Mouse (Mus musculus) C2C12 (cell line): ENCODE measurements around the gene Tnp2. TPM values are rescaled to one million over a fixed set of nuclear protein-coding genes. Genes with fewer than 3 reads are reported as not detected.
A peak's percentile ranks its signal among the peaks of the same experiment; 100 is the strongest.

ENCODE experiments used
- H3K27me3 ChIP-seq: one replicate; pipeline ENCODE4 v1.6.1; 2011; ENCODE audit not compliant: control insufficient read depth, insufficient read depth, insufficient read length
- H3K36me3 ChIP-seq: one replicate; pipeline ENCODE4 v1.6.1; 2011; ENCODE audit not compliant: control insufficient read depth, insufficient read depth
- H3K4me3 ChIP-seq: one replicate; pipeline ENCODE4 v1.5.1; 2011; ENCODE audit warnings: mild to moderate bottlenecking, control low read depth; ENCODE audit not compliant: poor library complexity, insufficient read depth, severe bottlenecking
- H3K79me2 ChIP-seq: one replicate; pipeline ENCODE4 v1.6.1; 2011; ENCODE audit not compliant: control insufficient read depth, insufficient read depth
- H3K79me3 ChIP-seq: one replicate; pipeline ENCODE4 v1.6.1; 2011; ENCODE audit warnings: low read depth, control low read depth
- H3ac ChIP-seq: one replicate; pipeline ENCODE3; 2011; ENCODE audit warnings: low read depth; ENCODE audit not compliant: control insufficient read depth, insufficient read length
- CEBPB ChIP-seq: IDR thresholded peaks from one replicate; pipeline ENCODE4 v1.6.1; 2011; ENCODE audit warnings: low read depth, mild to moderate bottlenecking, control low read depth, moderate library complexity
- CTCF ChIP-seq: IDR thresholded peaks from one replicate; pipeline ENCODE4 v1.5.1; 2011; ENCODE audit not compliant: control insufficient read depth, insufficient read depth, insufficient read length
- FOSL1 ChIP-seq: IDR thresholded peaks from one replicate; pipeline ENCODE4 v1.8.0; 2011; ENCODE audit warnings: mild to moderate bottlenecking, low read length; ENCODE audit not compliant: poor library complexity, insufficient read depth, severe bottlenecking
- MAX ChIP-seq: IDR thresholded peaks from one replicate; pipeline ENCODE4 v1.6.1; 2011; ENCODE audit warnings: mild to moderate bottlenecking, control low read depth
- MYOD1 ChIP-seq: IDR thresholded peaks from one replicate; pipeline ENCODE4 v1.6.1; 2011; ENCODE audit warnings: low read depth; ENCODE audit not compliant: control insufficient read depth, insufficient read length
- MYOG ChIP-seq: IDR thresholded peaks from one replicate; pipeline ENCODE4 v1.6.1; 2011; ENCODE audit not compliant: control insufficient read depth, insufficient read length; ENCODE audit errors: extremely low read depth
- USF1 ChIP-seq: IDR thresholded peaks from one replicate; pipeline ENCODE4 v1.6.1; 2011; ENCODE audit warnings: low read depth, mild to moderate bottlenecking, control low read depth, moderate library complexity
- long read RNA-seq, 2 experiments: library from polyadenylated mRNA; unstranded; transcript quantifications; one replicate each; pipeline ENCODE4 v2.0.0; 2019 to 2020
- polyA plus RNA-seq: library from polyadenylated mRNA; unstranded; fragments of >200 nt; fragmentation: generic; extraction: Trizol; gene quantifications from one replicate; pipeline ENCODE4 v1.2.1, GENCODE M21; 2012; ENCODE audit warnings: missing spikeins

Tnp2 gene
- not detected for polyA plus RNA-seq
- long read RNA-seq, experiment 1 = 0 reads
- long read RNA-seq, experiment 2 = 0 reads

DNA sequence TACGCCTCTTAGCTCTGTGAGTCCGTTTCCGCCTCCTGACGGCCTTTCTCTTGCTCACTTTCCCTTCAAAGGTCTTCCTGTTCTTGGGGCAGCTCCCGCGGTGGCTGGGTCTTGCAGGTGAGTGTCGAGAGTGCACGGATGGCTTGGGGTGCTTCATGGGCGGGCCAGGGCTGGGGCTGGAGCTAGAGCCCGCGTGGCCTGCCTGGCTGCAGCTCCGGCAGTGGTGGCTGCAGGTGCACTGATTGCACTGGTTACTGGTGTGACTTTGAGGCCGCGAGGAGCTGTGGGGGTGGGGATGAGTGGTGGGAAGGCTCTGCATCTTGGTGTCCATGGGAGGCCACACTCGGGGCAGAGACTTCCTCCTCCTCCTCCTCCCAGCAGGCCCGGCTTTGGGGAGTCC, at the start of gene Tnp2:
TSS of gene Tnp2 (minus strand) at position 390 of the 400 bp plus-strand sequence.
- H3K36me3 ChIP-seq = no peaks in the 10 kb centered on the region
- TF ChIP-seq FOSL1 (no peak), CTCF (no peak), CEBPB (no peak), MAX (no peak), MYOD1 (no peak), MYOG (no peak), USF1 (no peak)

DNA sequence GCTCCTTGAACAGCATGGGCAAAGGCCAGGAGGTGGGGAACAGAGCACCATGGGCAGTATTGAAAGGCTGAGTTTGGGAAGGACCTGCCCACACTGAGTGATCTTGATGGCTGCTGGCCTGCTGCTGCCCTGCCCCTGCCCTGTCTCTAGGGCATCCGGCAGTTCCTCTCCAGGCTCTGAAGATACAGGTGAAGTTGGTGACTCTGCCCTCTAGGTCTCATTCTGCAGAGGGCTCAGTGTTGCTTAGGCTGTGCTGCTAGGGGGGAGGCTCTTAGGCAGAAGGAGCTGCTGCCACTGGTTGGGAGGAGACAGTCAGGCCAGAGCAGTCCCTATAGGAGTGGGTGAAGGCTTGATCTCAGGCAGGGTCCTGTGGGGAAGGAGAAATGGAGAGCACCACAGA, 49.4 kb upstream of the Tnp2 start:
- no peak overlapping the region for H3ac ChIP-seq
- no peaks in the 10 kb centered on the region for H3K36me3 ChIP-seq
- H3K79me3 ChIP-seq = no peaks in the 10 kb centered on the region
- H3K27me3 ChIP-seq = no peaks in the 10 kb centered on the region
- TF ChIP-seq MAX = no peak
- TF ChIP-seq MYOG = no peak
- H3K4me3 ChIP-seq = no peak overlapping the region
- H3K79me2 ChIP-seq = no peaks in the 10 kb centered on the region

More for the DNA sequence above, at the start of gene Tnp2:
- no peak within 1 kb of the TSS for H3K4me3 ChIP-seq
- H3ac ChIP-seq = no peak within 1 kb of the TSS
- peaks cover 15% of the 10 kb centered on the region for H3K79me2 ChIP-seq
- H3K79me3 ChIP-seq = peaks cover 10% of the 10 kb centered on the region
- no peaks in the 10 kb centered on the region for H3K27me3 ChIP-seq

DNA sequence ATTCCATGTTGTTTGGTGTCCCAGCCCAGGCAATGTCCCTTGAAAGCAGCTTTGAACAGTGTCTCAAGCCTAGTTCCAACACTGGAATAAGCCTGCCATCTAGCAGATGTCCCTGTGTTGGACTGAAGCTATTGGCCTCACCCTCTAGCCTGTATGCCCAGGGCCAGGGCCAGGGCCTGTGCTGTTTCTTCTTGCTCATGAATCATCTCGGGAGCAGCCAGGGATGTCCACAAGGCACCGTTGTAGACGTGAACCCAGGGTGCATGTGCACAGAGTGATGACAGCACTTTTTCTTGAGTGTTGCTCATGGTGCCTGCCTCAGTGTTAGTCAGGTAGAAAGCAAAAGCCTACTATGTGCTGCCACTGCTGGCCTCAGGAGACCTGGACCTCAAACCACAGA, 48.8 kb upstream of the Tnp2 start:
- Histone ChIP-seq H3K79me3 (no peaks in the 10 kb centered on the region), H3K36me3 (no peaks in the 10 kb centered on the region), H3K79me2 (no peaks in the 10 kb centered on the region), H3ac (no peak overlapping the region), H3K27me3 (no peaks in the 10 kb centered on the region), H3K4me3 (no peak overlapping the region)
- no peak for TF ChIP-seq CEBPB
- no peak for TF ChIP-seq MAX
- no peak for TF ChIP-seq USF1
- no peak for TF ChIP-seq MYOG
- TF ChIP-seq FOSL1 = no peak
- no peak for TF ChIP-seq CTCF
- no peak for TF ChIP-seq MYOD1

DNA sequence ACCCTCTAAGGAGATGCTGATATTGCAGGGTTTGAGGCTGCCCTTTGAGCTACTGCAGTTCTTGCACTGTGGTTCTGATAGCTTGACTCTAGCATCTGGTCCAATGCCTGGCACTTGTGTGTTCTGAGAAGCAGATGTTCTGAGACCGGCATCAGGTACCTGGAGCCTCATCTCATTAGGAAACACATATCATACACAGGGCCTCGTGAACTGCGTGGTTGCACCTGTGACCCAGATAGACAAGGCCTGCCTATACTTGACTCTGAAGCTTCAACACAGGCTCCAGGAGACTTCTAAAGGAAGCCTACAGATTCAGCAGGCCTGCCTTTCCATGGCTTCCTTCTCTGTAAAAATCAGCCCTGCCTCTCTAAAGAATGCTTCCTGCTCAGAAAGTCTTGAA, 47.9 kb upstream of the Tnp2 start:
- Histone ChIP-seq H3K79me2 (no peaks in the 10 kb centered on the region), H3K4me3 (no peak overlapping the region), H3K36me3 (no peaks in the 10 kb centered on the region), H3ac (no peak overlapping the region), H3K27me3 (no peaks in the 10 kb centered on the region), H3K79me3 (no peaks in the 10 kb centered on the region)
- no peak for TF ChIP-seq CEBPB
- TF ChIP-seq CTCF = no peak
- TF ChIP-seq MYOG = no peak
- no peak for TF ChIP-seq MYOD1
- no peak for TF ChIP-seq USF1
- no peak for TF ChIP-seq MAX
- TF ChIP-seq FOSL1 = no peak

DNA sequence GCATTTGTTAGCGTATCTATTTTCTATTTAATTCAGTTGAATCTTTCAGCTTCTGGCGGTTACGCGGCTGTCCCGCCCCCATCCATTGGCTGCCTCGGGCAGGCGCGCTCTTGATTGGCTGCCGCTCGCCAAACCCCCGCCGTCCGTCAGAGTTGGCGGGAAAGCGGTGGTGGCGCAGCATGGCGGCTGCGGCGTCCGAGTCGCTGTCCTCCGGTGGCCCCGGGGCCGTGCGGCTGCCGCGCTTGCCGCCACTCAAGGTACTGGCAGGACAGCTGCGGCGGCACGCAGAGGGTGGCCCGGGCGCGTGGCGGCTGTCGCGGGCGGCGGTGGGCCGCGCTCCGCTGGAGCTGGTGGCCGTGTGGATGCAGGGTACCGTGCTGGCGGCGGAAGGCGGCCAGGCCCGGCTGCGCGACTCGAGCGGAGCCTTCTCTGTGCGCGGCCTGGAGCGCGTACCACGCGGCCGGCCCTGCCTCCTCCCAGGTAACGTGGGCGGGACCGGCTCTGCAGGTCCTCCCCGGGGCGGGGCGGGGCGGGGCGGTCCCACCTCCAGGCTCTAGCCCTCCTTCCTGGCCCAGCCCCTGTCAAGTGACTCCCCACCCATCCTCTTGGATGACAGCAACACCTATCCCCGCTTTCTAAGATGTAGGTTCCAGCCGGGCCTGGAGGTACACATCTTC, 46.6 kb upstream of the Tnp2 start, which contains the start of gene Rmi2:
TSS of gene Rmi2 (plus strand) at position 149 of the 677 bp plus-strand sequence.
- H3K27me3 ChIP-seq = no peaks in the 10 kb centered on the region
- H3K4me3 ChIP-seq = peak within 1 kb of the TSS; percentile 40
- H3K79me2 ChIP-seq = no peaks in the 10 kb centered on the region
- TF ChIP-seq FOSL1 (no peak), MYOG (no peak), MYOD1 (no peak), CEBPB (no peak), USF1 (no peak), CTCF (no peak), MAX (peak; percentile 92)
- no peaks in the 10 kb centered on the region for H3K79me3 ChIP-seq
- no peaks in the 10 kb centered on the region for H3K36me3 ChIP-seq
- H3ac ChIP-seq = peak within 1 kb of the TSS; percentile 86

DNA sequence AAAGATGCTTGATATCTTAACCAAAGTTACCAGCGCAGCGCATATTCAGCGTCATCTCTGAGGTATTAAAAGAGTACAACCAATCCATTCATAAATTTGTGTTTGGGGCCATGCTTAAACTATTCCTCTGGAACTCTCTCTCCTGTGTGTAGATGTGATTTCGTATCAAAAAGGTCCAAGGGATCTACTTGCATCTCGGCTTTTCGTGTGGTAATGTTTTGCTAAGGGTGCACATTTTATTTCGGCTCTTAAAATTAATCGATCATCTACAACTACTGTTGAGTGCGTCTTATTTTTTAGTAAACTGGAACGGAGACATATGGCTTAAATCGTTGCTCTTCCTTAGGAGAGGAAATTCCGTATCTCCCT, 46.1 kb upstream of the Tnp2 start:
- peak overlapping the region; percentile 8 for H3ac ChIP-seq
- no peaks in the 10 kb centered on the region for H3K79me3 ChIP-seq
- peak overlapping the region; percentile 40 for H3K4me3 ChIP-seq
- no peaks in the 10 kb centered on the region for H3K36me3 ChIP-seq
- no peaks in the 10 kb centered on the region for H3K79me2 ChIP-seq
- TF ChIP-seq MYOD1 (no peak), USF1 (no peak), FOSL1 (no peak), CTCF (no peak), MYOG (no peak), CEBPB (no peak), MAX (no peak)
- H3K27me3 ChIP-seq = no peaks in the 10 kb centered on the region

DNA sequence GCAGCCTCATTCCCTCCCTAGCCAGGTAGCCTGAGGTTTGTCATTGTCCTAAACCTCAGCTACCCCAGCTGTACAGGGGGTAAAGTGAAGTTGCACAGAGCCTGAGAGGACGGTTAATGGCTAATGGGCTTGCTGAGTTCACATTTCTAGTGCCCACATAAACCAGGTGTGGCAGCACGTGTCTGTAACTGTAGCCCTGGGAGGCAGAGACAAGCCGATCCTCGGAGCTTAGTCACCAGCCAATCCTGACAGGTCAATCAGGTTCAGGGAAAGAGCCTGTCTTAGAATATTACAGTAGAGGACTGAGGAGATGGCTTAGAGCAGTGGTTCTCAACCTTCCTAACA, 40.0 kb upstream of the Tnp2 start:
- H3ac ChIP-seq = no peak overlapping the region
- no peaks in the 10 kb centered on the region for H3K79me3 ChIP-seq
- H3K4me3 ChIP-seq = no peak overlapping the region
- peaks cover 5% of the 10 kb centered on the region for H3K27me3 ChIP-seq
- TF ChIP-seq CTCF (no peak), FOSL1 (no peak), MYOG (no peak), MAX (no peak), USF1 (no peak), CEBPB (no peak)
- H3K79me2 ChIP-seq = no peaks in the 10 kb centered on the region
- H3K36me3 ChIP-seq = no peaks in the 10 kb centered on the region
